Mouse (Mus musculus): ENCODE data around the gene Elovl5. TPM values are rescaled to one million over a fixed set of nuclear protein-coding genes. Genes with fewer than 3 reads are reported as not detected.

Elovl5 gene
- total RNA-seq, 4 experiments from 2014 or later, result 450 to 789 (median 577) TPM

DNA sequence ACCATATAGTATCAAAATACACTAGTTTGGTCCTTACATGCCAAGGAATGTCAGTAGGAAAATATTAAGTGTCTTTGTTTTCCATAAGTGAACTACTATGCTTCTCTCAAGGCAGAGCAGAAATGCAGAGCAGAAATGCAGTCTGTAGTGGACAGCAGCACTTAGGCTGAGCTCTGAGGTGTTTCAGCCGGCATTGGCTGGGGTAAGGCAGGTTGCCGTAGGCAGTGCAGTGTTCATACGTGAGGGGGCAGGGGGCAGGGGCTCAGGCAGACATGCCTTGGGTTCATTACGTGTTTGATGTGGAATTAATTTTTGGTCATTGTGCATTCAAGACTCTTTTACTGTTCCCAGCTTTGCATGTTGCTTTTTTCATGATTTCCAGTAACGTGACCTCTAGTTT, 12.1 kb downstream of the Elovl5 start:
- DNase-seq, result no peak

DNA sequence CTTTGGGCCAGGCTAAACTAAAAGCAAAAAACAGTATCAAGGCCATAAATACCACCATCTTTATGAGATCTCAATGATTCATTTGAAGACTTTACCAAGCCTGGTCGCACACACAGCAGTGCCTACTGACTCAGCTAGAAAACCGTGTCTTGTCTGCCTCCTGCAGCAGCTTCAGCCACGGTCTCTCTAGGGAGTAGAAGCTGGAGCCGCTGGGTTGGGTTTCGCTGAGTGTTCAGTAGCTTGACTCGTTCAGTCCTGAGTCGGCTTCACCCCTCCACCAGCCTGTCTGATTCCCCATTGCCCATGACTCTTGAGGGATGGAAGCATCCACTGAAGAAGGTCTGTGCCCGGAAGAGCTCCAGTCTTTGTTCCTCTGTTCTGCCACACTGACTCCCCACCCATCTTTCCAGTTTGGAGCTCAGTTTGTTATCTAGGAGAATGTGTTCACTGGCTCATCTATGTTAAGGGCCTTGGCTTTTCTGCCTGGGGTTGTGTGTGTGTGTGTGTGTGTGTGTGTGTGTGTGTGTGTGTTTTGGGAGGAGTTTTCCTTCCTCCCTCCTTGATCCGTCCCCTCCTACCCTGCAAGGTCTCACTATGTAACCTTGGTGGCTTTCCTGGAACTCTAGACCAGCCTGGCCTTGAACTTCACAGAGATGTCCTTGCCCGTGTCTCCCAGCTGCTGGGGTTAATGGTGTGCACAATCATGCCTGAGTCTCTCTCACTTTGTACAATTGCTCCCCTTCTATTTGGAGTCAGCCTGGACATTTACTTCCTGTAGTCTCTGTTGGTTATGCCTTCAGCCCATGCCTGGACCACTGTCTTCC, 13.1 kb downstream of the Elovl5 start:
- DNase-seq, result peak; percentile 72

DNA sequence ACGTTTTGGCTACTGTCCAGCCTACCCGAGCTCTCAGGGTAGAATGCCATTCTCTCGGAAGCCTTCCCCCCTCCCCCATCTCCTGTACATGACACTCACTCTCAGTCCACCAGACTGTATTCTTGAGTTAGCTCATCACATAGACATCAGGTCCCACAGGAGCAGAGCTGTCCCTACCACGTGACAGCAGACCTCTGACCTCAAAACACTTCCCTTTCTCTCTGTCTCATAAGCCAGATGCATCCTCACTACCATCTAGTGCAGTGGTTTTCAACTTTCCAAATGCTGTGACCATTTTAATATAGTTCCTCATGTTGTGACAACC, 13.7 kb downstream of the Elovl5 start:
- DNase-seq, result no peak

DNA sequence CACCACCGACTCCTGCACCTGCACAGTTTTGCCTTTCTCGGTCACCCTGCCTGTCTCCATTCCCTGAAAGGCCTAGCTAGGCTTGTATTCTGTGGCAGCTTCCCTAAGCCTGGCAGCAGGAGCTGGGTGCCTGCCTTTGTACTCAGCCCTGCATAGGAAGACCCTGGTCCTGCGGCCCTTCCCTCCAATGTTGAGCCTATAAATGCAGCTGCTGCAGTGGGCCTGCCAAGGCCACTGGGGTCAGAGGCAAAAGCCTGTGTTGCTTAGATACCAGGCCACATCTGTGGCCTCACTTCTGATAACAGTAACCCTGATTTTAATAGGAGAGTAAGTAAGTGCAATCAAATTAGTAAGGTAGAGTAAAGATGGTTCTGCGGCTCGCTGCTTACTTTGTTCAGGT, 14.6 kb downstream of the Elovl5 start:
- no peak for DNase-seq

DNA sequence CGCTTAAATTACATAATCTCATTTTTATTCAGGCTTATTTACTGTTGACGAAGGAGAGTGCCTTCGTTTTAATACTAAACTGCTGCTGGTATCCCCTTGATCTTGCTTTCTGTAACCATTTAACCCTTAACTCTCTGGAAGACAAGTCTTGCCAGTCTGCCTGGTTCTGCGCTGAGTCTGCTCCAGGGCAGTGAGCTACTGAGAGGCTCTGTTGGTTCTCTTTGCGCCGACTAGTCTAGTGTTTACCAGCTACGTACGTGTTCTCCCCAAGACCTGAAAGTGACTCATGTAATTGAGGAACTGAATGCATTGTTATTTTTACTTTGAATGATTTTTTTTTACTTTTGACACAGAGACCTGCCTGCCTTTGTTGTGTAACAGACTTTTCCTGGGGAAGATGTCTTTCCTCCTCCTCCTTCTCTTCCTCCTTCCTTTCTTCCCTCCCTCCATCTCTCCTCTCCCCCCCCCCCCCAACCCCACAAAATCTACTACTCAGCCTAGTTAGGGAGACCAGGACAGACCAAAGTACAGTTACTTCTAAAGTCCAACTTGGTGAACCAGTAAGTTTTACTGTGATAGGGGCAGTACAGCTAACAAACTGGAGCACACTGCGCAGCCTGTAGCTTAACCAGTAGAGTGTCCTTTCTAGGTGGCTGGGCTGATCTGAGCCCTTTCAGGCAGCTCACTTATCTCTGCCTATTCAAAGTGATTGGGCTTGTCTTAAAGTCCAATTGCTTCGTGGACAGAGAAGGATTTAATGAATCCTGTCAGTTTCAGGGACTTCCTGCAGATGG, 18.9 kb downstream of the Elovl5 start:
- no peak for DNase-seq

DNA sequence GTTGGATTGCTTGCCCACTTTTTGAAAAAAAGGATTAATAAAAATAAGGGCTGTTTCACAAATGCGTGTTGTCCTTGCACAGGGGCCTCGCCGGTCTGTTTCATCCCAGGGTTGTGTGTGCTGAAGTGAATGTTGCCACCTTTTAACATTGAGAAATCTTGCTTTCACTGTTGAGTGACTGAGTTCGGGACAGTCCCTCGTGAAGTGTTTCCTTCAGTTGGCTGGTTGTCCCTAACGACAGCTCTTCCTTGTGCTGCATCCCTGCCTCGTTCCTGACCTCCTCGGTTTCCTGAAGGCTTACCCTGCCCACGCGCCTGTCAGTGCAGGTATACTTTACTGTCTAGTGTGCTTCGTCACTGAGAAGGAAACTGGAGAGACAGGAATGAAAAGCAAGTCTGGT, 20.7 kb downstream of the Elovl5 start:
- no peak for DNase-seq

DNA sequence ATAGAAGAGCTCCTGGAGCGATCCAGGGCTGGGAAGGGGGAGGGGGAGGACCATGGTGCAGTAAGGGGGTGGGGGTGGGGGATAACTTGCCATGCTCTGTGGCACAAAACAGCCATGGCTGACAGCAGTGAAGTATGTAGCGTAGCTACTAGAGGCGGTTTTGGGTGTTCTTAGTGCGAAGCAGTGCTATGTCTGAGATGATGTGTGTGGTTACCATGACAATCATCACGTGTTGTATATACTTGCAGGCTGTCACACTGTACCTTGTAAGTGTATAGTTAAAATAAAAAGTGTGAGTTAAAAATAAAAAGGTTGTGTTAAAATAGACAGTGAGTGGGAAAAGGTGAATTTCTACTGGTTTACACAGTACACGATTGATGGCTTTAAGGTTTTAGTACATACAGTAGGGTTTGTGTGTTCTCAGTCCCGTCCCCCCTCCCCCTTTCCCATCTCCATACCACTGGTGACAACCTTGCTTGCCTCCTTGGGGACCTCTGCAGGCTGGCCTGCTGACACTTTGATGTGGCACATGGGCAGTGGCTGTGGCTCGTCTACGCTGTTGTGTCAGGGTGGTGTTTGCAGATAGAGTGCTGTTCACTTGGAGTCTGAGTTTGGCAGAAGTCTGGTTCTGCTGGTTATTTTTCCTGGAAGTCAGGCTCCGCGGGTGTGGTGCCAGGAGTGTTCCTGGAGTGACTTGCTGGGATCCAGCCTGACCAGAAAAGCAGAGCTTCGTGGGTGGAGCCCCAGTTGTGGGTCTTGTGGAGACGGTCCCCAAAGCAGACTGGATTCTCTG, 21.8 kb downstream of the Elovl5 start:
- DNase-seq, result no peak

DNA sequence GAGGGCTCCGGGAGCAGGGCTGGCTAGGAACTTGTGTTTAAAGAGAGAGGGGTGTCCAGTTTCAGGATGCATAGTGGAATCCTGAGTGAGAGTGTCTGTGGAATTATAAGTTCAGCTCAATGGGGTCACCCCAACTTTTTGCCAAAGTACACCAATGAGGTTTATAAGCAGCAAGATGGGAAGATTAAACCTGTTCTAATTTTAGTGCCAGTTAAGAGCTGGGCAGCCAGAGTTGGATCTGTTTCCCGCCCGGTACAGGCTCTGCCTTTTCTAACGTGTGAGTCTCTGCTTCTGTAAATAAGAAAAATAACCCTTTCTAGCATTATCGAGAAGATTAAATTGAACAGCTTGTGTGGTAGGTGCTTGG, 22.4 kb downstream of the Elovl5 start:
- DNase-seq, result no peak

DNA sequence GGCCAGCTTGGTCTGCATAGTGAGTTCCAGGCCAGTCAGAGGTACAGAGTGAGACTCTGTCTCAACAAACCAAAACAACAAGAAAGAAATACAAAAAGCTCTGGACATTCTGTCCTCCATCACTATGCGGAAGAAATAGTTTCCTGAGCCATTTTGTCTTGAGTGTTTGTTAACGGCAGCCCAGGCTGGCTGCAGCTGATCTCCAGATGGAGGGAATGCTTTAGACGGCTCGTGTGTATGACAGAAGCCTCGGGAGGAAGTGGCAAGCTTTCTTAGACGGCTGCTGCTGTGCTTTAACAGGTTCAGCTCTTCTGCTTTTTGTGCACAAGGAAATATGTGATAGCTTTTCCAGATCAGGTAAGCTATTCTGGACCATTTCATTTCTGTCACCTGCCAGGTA, 23.9 kb downstream of the Elovl5 start:
- no peak for DNase-seq

DNA sequence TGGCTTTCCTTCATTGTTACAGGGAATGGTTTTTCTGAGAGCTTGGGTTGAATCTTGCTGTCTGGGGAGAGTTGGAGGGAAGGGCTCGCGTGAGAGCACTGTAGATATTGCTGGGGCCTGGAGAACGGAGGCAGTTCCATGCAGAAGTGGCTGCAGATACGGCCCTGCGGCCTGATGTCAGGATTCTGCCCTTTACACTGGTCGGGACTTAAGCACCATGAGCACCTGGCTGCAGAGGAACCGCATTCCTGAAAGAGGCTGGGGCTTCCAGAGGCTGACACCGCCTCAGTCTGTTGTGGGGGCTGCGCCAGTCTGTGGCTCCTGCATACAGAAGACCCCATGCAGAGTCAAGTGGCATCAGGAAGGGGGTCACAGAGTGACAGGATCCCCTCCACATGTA, 24.7 kb downstream of the Elovl5 start:
- no peak for DNase-seq

DNA sequence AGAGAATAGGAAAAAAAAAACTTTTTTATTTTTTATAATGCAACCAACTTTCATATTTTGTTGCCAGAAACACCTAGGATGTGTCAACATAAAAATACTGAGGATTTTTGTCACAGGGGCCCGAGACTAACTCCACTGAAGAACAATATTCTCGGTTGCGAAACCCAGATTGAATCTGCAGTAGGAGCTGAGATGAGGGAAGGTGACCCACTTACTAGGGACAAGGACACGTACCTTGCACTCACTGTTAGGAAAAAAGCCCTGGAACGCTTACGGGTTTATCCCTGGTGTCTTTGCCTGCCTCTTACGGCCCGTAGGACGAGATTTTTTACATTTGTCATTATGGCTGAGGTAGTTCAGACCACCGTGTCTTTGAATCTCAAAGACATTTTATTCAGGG, 25.2 kb downstream of the Elovl5 start:
- DNase-seq, result no peak

DNA sequence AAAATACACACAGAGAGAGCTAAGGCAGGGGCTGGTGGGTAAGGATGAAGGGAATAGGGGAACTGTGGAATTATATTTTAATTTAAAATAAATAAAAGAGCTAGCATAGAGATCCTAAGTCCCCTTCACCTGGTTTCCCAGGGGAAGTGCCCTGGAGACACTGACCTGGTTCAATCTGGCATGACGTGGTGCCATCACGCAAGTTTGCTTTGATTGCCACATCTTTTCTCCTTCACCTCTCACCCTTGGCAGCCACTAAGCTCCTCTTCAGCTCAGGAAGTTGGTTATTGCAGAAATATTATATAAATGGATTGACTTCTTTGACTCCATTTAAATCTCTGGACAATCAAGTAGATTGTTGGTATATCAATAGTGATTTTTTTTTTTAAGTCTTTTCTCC, 26.2 kb downstream of the Elovl5 start:
- peak; percentile 79 for DNase-seq

DNA sequence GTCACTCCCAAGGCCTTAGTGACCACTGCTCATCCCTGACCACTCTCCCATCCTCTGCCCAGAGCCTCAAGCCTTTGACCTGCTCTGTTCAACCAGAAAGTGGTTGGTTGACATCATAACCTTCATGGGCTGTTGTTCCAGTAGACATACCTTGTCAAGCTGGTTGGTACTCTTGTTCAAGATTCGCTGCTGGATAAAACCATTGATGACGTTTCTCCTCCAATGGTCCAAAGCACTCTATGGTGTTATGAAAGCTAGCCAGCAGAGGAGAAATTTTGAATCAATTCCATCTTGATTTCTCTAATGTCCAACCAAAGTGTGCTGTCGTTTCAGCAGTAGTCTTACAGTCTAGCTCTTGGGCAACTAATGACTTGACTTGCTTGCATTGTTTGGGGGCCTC, 27.0 kb downstream of the Elovl5 start:
- no peak for DNase-seq

DNA sequence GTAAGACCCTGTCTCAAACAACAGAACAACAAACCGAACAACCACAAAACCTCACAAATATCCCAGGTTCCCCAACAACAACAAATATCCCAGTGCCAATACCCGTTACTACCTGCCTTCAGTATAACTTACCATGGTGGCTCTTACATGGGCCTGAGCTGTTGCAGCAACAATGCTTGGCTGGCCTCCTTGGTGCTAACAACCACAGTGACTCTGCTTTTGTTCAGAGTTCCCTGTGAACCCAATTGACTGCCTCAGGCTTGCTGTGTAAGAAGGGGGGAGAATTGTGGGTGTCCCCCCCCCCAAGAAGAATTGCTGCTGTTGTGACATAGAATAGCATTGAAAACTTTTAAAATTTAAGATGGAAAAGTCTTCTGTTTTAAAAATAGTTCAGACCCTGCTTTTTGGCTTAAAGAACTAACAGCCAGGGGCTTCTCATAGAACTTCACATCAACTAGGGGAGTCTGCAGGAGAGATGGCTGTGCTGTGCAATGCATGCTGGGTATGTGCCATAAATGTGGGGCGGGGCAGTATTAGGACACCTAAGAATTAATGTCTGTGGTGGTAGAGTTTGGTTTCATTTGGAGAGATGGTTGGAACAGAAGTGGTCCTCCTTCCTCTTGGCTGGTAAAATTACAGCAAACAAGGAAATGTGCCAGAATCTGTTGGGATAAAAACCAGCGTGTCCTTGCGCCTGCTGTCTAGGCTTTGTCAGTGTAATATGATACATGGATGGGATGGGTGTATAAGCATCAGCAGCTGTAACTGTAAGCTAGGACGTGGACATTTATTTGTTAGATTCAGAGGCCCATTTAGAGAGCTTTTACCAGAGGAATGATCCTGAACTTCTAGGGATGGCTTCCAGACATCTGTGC, 28.9 kb downstream of the Elovl5 start:
- DNase-seq, result no peak

DNA sequence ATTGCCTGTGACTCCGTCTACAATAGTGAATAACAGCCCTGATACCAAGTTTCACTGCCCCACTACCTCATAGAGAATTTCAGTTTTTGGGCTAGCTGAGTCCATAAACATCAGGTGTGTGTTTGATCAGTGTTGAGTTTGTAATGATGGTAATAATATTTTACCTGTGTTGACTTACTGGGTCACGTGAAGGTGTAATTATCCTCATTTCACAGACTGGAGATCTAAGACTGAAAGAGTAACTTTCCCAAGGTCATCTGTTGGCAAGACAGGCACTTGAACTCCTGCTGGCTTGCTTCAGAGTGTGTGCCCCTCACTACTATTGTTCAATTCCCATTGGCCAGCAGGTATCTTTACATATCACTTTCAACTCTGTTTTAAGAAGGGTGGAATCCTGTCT, 31.1 kb downstream of the Elovl5 start:
- no peak for DNase-seq

DNA sequence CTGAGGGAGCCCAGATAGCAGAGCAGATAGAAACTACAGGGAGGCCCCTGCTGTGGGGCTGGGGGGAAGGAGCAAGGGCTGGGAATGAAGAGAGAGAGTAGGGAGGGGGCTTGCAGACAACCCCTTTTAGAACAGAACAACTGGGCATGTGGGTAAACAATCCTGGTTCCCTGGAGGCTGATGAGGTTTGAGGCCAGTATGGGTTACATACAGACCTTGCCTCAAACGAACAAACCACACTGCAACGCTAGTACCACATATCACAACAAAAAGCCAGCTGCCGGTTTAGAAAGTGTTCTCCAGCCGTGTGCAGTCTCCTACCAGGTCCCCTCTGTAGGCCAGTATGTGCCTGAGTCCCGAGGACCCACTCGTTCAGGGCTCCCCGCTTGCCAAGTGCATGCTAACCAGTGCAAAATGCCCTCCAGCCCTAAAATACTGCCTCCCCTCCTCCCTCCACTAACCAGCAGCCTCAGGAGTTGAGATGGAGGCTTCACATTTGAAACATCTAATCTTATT, 32.6 kb downstream of the Elovl5 start:
- DNase-seq, result no peak

DNA sequence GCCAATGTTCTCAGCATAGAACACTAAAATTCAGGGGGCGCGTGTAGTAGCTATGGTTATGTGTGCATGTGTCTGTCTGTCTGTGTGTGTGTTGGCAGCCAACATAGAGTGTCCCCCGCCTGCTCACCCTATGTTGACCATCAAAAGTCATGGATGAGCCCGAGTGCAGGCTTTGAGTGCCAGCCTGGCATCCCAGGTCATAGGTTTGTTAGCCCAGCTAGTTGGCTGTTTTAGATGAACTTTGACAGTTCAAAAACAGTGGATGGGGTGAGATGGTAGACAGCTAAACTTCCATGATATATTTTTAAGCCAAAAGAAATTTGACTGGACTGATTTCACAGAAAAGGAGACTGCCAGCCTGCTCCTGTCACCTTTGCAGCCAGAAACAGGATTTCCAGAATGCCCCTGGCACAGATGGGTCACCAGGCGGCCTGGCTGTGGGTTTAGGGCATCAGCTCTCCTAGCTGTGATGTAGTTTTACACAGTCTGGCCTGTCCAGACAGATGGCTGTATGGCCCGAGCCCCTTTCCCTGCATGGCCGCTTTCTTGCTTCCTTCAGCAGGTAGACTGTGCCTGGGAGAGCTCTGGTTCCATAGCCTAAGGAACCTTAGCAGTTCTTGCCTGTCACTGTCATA, 33.8 kb downstream of the Elovl5 start:
- DNase-seq, result no peak

DNA sequence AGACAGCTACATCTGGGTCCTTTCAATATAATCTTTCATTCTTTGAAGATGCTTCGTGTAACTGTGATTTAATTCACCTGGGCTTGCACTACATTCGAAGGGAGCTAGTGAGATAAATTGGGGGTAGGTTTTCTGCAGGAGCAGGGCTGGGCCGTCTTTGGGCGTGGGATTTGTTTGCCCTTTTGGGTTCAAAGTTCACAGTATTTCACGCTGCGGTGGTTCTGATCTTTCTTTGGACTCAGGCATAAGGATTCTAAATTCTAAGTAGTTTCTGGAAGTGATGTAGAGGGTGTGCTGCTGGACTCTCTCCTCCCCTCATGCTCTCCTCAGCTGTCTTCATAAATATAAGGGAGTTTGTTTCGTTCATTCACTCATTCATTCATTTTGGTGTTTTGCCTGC, 34.8 kb downstream of the Elovl5 start:
- DNase-seq, result no peak

DNA sequence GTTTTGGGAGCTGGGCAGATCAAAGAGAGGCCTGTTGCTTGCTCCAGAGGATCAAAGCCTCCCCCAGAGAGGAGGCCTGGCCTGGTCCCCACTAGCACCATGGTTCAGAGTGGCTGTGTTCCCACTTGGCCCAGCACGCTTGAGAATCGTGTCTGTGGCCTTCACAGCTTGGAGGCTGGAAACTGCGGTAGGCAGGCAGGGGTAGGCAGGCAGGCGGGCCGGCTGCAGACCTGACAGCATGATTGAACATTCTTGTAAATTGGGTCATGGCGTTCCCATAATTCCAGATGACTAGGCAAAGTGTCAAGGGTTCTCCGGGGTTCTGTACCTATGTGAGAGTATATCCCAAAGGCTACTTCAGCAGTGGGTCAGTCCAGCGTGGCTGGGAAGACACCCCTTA, 35.9 kb downstream of the Elovl5 start:
- peak; percentile 88 for DNase-seq

DNA sequence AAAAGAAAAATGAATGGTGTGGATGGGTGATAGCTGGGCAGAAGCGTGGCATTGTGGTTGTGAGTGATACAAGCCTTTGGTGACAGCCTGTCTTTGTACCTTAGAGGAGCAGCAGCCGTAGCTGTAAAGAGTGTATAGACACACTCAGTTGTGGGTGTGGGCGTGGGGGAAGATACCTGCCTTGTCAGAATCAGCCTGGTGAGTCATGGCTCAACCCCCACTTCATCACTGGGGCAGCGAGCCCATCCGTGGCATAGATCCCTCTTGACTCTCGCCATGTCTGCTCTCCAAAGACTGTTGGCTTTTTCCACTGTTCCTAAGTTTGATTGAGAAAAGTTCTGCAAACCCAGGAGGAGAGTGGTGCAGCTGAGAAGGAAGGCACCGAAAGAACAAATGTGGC, 37.3 kb downstream of the Elovl5 start:
- no peak for DNase-seq

DNA sequence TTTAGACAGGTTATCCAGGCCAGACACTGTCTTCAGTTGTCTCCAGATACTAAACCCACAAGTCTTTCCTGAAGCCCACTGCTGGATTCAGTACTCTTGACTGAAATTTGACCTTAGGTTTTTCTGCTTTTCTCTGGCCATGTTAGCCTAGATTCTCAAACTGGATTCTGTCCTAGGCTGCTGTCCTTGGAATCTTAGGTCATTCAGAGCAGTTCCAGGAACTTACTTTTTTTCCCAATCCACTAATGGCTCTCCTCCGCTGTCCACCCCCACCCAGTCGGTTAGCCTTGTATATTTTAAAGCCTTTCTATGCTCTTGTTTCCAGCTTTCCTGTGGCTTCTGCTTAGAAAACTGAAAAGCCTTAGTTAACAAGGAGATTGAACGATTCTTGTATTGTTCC, 37.8 kb downstream of the Elovl5 start:
- DNase-seq, result no peak

DNA sequence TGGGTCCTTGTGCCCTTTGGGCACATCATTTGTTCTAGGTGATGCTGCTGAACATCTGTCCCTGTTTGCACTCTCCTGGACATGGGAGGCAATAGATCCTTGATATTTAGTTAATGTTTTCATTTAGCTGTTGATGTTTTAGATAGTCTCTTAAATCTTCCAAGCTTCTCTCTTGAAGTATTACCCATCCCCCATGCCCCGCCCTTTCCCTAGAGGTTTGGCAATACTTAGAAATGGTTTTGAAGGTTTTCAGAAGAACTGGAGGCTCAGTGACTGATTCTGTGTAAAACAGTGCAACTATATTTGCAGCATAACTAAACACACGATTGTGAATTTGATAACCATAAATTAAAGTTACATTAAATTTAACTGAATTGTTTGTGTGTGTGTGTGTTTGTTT, 38.3 kb downstream of the Elovl5 start:
- no peak for DNase-seq

Data from adrenal gland, adult 8-10 months (tissue).